ENCODE assay signal across 7 mouse cellular contexts in the genomic region with DNA sequence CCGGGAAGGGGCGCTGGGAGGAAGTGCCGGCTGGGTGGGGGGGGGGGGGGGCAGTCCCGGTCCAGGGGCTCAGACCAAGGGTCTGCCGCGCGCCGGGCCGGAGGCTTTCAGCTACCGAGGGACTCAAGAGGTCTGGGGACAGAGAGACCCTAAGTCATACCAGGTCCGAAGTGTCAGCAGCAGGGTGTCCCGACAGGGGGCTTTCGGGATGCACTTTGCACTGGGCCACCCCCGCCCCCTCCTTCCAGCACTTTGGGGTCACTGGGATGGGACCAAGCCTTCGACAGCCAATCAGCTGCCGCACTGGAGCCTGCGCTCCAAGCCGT. TPM values are rescaled to one million over a fixed set of nuclear protein-coding genes. Genes with fewer than 3 reads are reported as not detected.
DNase-seq lines count a peak whose midpoint lies in the region; ATAC-seq lines count a peak whose summit lies in the region.

Asb7 (minus strand) TSS at position 303 of the 326 bp plus-strand sequence.

- peaks cover 6% of the 10 kb centered on the region; the same call in 1 of the 2 replicates for H3K36me3 ChIP-seq in lung, embryonic 15.5 days
- no peaks in the 10 kb centered on the region for H3K36me3 ChIP-seq in embryonic facial prominence, embryonic 12.5 days
- H3K36me3 ChIP-seq in midbrain, embryonic 16.5 days (ENCODE audit: control insufficient read depth, insufficient read depth, low read length): no peaks in the 10 kb centered on the region

- no peak for DNase-seq in lung, postnatal 25 days (ENCODE audit: low spot score)
- DNase-seq in layer of hippocampus, postnatal 14 days (ENCODE audit: low spot score in 2 of 2): peak in 1 of 2 experiments; percentile 26
- DNase-seq in embryo, embryonic 10.5 days (ENCODE audit: low spot score): no peak

- peak within 1 kb of the TSS; percentile 85 for H3K4me2 ChIP-seq in lung, embryonic 15.5 days
- peak within 1 kb of the TSS; percentile 91 for H3K4me2 ChIP-seq in embryonic facial prominence, embryonic 12.5 days (replicated peaks)
- H3K4me2 ChIP-seq in midbrain, embryonic 16.5 days (ENCODE audit: low read length): peak within 1 kb of the TSS; percentile 98

- peak within 1 kb of the TSS; percentile 79 for H3K4me3 ChIP-seq in lung, embryonic 15.5 days
- H3K4me3 ChIP-seq in embryonic facial prominence, embryonic 12.5 days: peak within 1 kb of the TSS; percentile 82
- peak within 1 kb of the TSS; percentile 79 for H3K4me3 ChIP-seq in midbrain, embryonic 16.5 days (ENCODE audit: low read depth, low read length)

- peak within 1 kb of the TSS; percentile 81 for H3K9ac ChIP-seq in lung, embryonic 15.5 days
- peak within 1 kb of the TSS; percentile 88 for H3K9ac ChIP-seq in embryonic facial prominence, embryonic 12.5 days
- H3K9ac ChIP-seq in midbrain, embryonic 16.5 days (ENCODE audit: low read depth, low read length): peak within 1 kb of the TSS; percentile 92

- H3K27ac ChIP-seq in lung, embryonic 15.5 days: peak within 1 kb of the TSS; percentile 90
- H3K27ac ChIP-seq in embryonic facial prominence, embryonic 12.5 days: peak within 1 kb of the TSS; percentile 78
- H3K27ac ChIP-seq in midbrain, embryonic 16.5 days (ENCODE audit: low read length): peak within 1 kb of the TSS; percentile 97

- peaks cover 19% of the 10 kb centered on the region for H3K4me1 ChIP-seq in lung, embryonic 15.5 days
- H3K4me1 ChIP-seq in embryonic facial prominence, embryonic 12.5 days: peaks cover 10% of the 10 kb centered on the region
- peaks cover 19% of the 10 kb centered on the region for H3K4me1 ChIP-seq in midbrain, embryonic 16.5 days (ENCODE audit: control insufficient read depth, insufficient read depth, low read length)

- no peaks in the 10 kb centered on the region for H3K27me3 ChIP-seq in lung, embryonic 15.5 days
- H3K27me3 ChIP-seq in embryonic facial prominence, embryonic 12.5 days: no peaks in the 10 kb centered on the region
- no peaks in the 10 kb centered on the region for H3K27me3 ChIP-seq in midbrain, embryonic 16.5 days (ENCODE audit: control insufficient read depth, insufficient read depth, low read depth, low read length)

- H3K9me3 ChIP-seq in lung, embryonic 15.5 days: no peaks in the 10 kb centered on the region
- no peaks in the 10 kb centered on the region for H3K9me3 ChIP-seq in embryonic facial prominence, embryonic 12.5 days
- H3K9me3 ChIP-seq in midbrain, embryonic 16.5 days (replicated peaks; ENCODE audit: control insufficient read depth, low read length, poor library complexity, severe bottlenecking): no peaks in the 10 kb centered on the region

- 2% methylated on average over 11 of the region's 18 CpGs for WGBS in lung, embryonic 15.5 days
- 0% methylated on average over 18 of the region's 18 CpGs for WGBS in embryonic facial prominence, embryonic 12.5 days
- WGBS in midbrain, embryonic 16.5 days: 0% methylated on average over 10 of the region's 18 CpGs

- no peak for ATAC-seq in lung, embryonic 15.5 days (ENCODE audit: borderline replicate concordance, extremely low read depth, low FRiP score, low TSS enrichment)
- peak; percentile 42; the same call in 1 of the 2 replicates for ATAC-seq in embryonic facial prominence, embryonic 12.5 days (ENCODE audit: insufficient number of reproducible peaks, insufficient read depth, low FRiP score, low TSS enrichment)
- ATAC-seq in midbrain, embryonic 16.5 days: no peak
- no peak for ATAC-seq in inflammation-experienced regulatory T-cells, adult 6 months

RNA-seq across cellular contexts. Expression of gene Asb7, which starts in this region (rescaled TPM):
- polyA plus RNA-seq in lung, embryonic 15.5 days (2015; fragmentation: Nextera tagmentation; extraction: Ambion mirVana): 15.4 and 15.8 TPM in 2 replicates
- polyA plus RNA-seq in embryonic facial prominence, embryonic 12.5 days (2016; fragmentation: Nextera tagmentation; extraction: Ambion mirVana): 18.7 and 18.8 TPM in 2 replicates
- total RNA-seq in layer of hippocampus, postnatal 14 days (2021): 10 to 100 TPM; 16.2 to 17.8 TPM
- polyA plus RNA-seq in midbrain, embryonic 16.5 days (2015; fragmentation: Nextera tagmentation; extraction: Ambion mirVana): 15.9 and 19.0 TPM in 2 replicates
- 1 to 10 TPM; 7.6 to 9.5 (median 7.6) TPM for polyA plus RNA-seq in inflammation-experienced regulatory T-cells, adult 6 months (2017; shearing (Covaris generic))
